Mouse (Mus musculus): Measurements from ENCODE around the gene Htatip2. TPM values are rescaled to one million over a fixed set of nuclear protein-coding genes. Genes with fewer than 3 reads are reported as not detected.

Htatip2 gene
- polyA plus RNA-seq, 1 experiment from 2014 or later: 3.2 TPM

GRCm38 (mm10) chr7:49778114-49778901 lies 19.4 kb downstream of the Htatip2 start, which contains the start of gene Prmt3:
TSS of gene Prmt3 (plus strand) at chr7:49778346.
- Histone ChIP-seq H3K4me1 (ENCODE audit: control insufficient read depth, insufficient read depth, low read length) (no peaks in the 10 kb centered on the region), H3K4me3 (ENCODE audit: low read depth, low read length) (peak within 1 kb of the TSS; percentile 66), H3K9me3 (ENCODE audit: control insufficient read depth, low read length) (no peaks in the 10 kb centered on the region), H3K27ac (ENCODE audit: low read depth, low read length) (peak within 1 kb of the TSS; percentile 65; the same call in 1 of the 2 replicates), H3K36me3 (ENCODE audit: control insufficient read depth, insufficient read depth, low read length) (0 out of 2 replicates have a peak, but pooled peaks cover 3% of the 10 kb centered on the region), H3K9ac (ENCODE audit: low read length) (peak within 1 kb of the TSS; percentile 80), H3K4me2 (ENCODE audit: low read depth) (peak within 1 kb of the TSS; percentile 80), H3K27me3 (ENCODE audit: control insufficient read depth, insufficient read depth, low read length) (no peaks in the 10 kb centered on the region)
- DNase-seq (ENCODE audit: low spot score): peak; percentile 99
- under 1% methylated on average over 77 of the region's 92 CpGs for WGBS
- ATAC-seq (ENCODE audit: insufficient read depth, low FRiP score, low TSS enrichment): peak; percentile 95

GRCm38 (mm10) chr7:49778904-49779615 lies 20.1 kb downstream of the Htatip2 start:
- H3K27ac ChIP-seq (ENCODE audit: low read depth, low read length): no peak overlapping the region
- peak; percentile 39 for DNase-seq (ENCODE audit: low spot score)

GRCm38 (mm10) chr7:49783017-49783416 lies 24.1 kb downstream of the Htatip2 start:
- no peaks in the 10 kb centered on the region for H3K9me3 ChIP-seq (ENCODE audit: control insufficient read depth, low read length)
- 0 out of 2 replicates have a peak, but pooled peaks cover 3% of the 10 kb centered on the region for H3K36me3 ChIP-seq (ENCODE audit: control insufficient read depth, insufficient read depth, low read length)
- no peaks in the 10 kb centered on the region for H3K4me1 ChIP-seq (ENCODE audit: control insufficient read depth, insufficient read depth, low read length)
- no peaks in the 10 kb centered on the region for H3K27me3 ChIP-seq (ENCODE audit: control insufficient read depth, insufficient read depth, low read length)
- H3K9ac ChIP-seq (ENCODE audit: low read length): no peak overlapping the region
- H3K4me2 ChIP-seq (ENCODE audit: low read depth): no peak overlapping the region
- ATAC-seq (ENCODE audit: insufficient read depth, low FRiP score, low TSS enrichment) (no peak), DNase-seq (ENCODE audit: low spot score) (no peak)
- H3K4me3 ChIP-seq (ENCODE audit: low read depth, low read length): no peak overlapping the region
- 95% methylated on average over 2 of the region's 2 CpGs for WGBS
- no peak overlapping the region for H3K27ac ChIP-seq (ENCODE audit: low read depth, low read length)

More at GRCm38 (mm10) chr7:49778904-49779615, 20.1 kb downstream of the Htatip2 start:
- peak overlapping the region; percentile 66 for H3K4me3 ChIP-seq (ENCODE audit: low read depth, low read length)
- H3K27me3 ChIP-seq (ENCODE audit: control insufficient read depth, insufficient read depth, low read length): no peaks in the 10 kb centered on the region
- H3K4me1 ChIP-seq (ENCODE audit: control insufficient read depth, insufficient read depth, low read length): no peaks in the 10 kb centered on the region
- peak overlapping the region; percentile 80 for H3K9ac ChIP-seq (ENCODE audit: low read length)
- H3K4me2 ChIP-seq (ENCODE audit: low read depth): peak overlapping the region; percentile 80
- WGBS: 73% methylated on average over 12 of the region's 12 CpGs
- 0 out of 2 replicates have a peak, but pooled peaks cover 3% of the 10 kb centered on the region for H3K36me3 ChIP-seq (ENCODE audit: control insufficient read depth, insufficient read depth, low read length)
- no peaks in the 10 kb centered on the region for H3K9me3 ChIP-seq (ENCODE audit: control insufficient read depth, low read length)
- peak; percentile 18; the same call in 1 of the 2 replicates for ATAC-seq (ENCODE audit: insufficient read depth, low FRiP score, low TSS enrichment)

- Histone ChIP-seq H3K4me2 (ENCODE audit: low read depth) (no peak overlapping the region), H3K4me3 (ENCODE audit: low read depth, low read length) (no peak overlapping the region), H3K9ac (ENCODE audit: low read length) (no peak overlapping the region), H3K27me3 (ENCODE audit: control insufficient read depth, insufficient read depth, low read length) (no peaks in the 10 kb centered on the region), H3K36me3 (ENCODE audit: control insufficient read depth, insufficient read depth, low read length) (0 out of 2 replicates have a peak, but pooled peaks cover 3% of the 10 kb centered on the region), H3K4me1 (ENCODE audit: control insufficient read depth, insufficient read depth, low read length) (no peaks in the 10 kb centered on the region), H3K27ac (ENCODE audit: low read depth, low read length) (no peak overlapping the region), H3K9me3 (ENCODE audit: control insufficient read depth, low read length) (no peaks in the 10 kb centered on the region)
- WGBS: 93% methylated on average over 7 of the region's 7 CpGs
- no peak for ATAC-seq (ENCODE audit: insufficient read depth, low FRiP score, low TSS enrichment)
- no peak for DNase-seq (ENCODE audit: low spot score)
Measured at GRCm38 (mm10) chr7:49785141-49785540, 26.2 kb downstream of the Htatip2 start.

- no peak overlapping the region for H3K4me2 ChIP-seq (ENCODE audit: low read depth)
- no peaks in the 10 kb centered on the region for H3K9me3 ChIP-seq (ENCODE audit: control insufficient read depth, low read length)
- H3K4me3 ChIP-seq (ENCODE audit: low read depth, low read length): no peak overlapping the region
- WGBS: 54% methylated on average over 12 of the region's 12 CpGs
- DNase-seq (ENCODE audit: low spot score): peak; percentile 82
- no peaks in the 10 kb centered on the region for H3K4me1 ChIP-seq (ENCODE audit: control insufficient read depth, insufficient read depth, low read length)
- H3K27me3 ChIP-seq (ENCODE audit: control insufficient read depth, insufficient read depth, low read length): no peaks in the 10 kb centered on the region
- H3K36me3 ChIP-seq (ENCODE audit: control insufficient read depth, insufficient read depth, low read length): 0 out of 2 replicates have a peak, but pooled peaks cover 3% of the 10 kb centered on the region
- ATAC-seq (ENCODE audit: insufficient read depth, low FRiP score, low TSS enrichment): peak; percentile 74
- no peak overlapping the region for H3K9ac ChIP-seq (ENCODE audit: low read length)
- H3K27ac ChIP-seq (ENCODE audit: low read depth, low read length): no peak overlapping the region
Measured at GRCm38 (mm10) chr7:49786618-49787382, 27.9 kb downstream of the Htatip2 start.

GRCm38 (mm10) chr7:49787383-49787645 lies 28.4 kb downstream of the Htatip2 start:
- DNase-seq (ENCODE audit: low spot score) (no peak), ATAC-seq (ENCODE audit: insufficient read depth, low FRiP score, low TSS enrichment) (no peak)
- Histone ChIP-seq H3K9ac (ENCODE audit: low read length) (no peak overlapping the region), H3K27me3 (ENCODE audit: control insufficient read depth, insufficient read depth, low read length) (no peaks in the 10 kb centered on the region), H3K36me3 (ENCODE audit: control insufficient read depth, insufficient read depth, low read length) (no peaks in the 10 kb centered on the region), H3K27ac (ENCODE audit: low read depth, low read length) (no peak overlapping the region), H3K4me2 (ENCODE audit: low read depth) (no peak overlapping the region), H3K4me3 (ENCODE audit: low read depth, low read length) (no peak overlapping the region), H3K4me1 (ENCODE audit: control insufficient read depth, insufficient read depth, low read length) (no peaks in the 10 kb centered on the region), H3K9me3 (ENCODE audit: control insufficient read depth, low read length) (no peaks in the 10 kb centered on the region)
- 94% methylated on average over 3 of the region's 3 CpGs for WGBS

- no peaks in the 10 kb centered on the region for H3K4me1 ChIP-seq (ENCODE audit: control insufficient read depth, insufficient read depth, low read length)
- no peaks in the 10 kb centered on the region for H3K9me3 ChIP-seq (ENCODE audit: control insufficient read depth, low read length)
- no peak overlapping the region for H3K9ac ChIP-seq (ENCODE audit: low read length)
- no peaks in the 10 kb centered on the region for H3K27me3 ChIP-seq (ENCODE audit: control insufficient read depth, insufficient read depth, low read length)
- WGBS: 86% methylated on average over 2 of the region's 2 CpGs
- no peak overlapping the region for H3K4me3 ChIP-seq (ENCODE audit: low read depth, low read length)
- no peaks in the 10 kb centered on the region for H3K36me3 ChIP-seq (ENCODE audit: control insufficient read depth, insufficient read depth, low read length)
- DNase-seq (ENCODE audit: low spot score): no peak
- H3K4me2 ChIP-seq (ENCODE audit: low read depth): no peak overlapping the region
- ATAC-seq (ENCODE audit: insufficient read depth, low FRiP score, low TSS enrichment): no peak
- no peak overlapping the region for H3K27ac ChIP-seq (ENCODE audit: low read depth, low read length)
Measured at GRCm38 (mm10) chr7:49794304-49794703, 35.4 kb downstream of the Htatip2 start.

GRCm38 (mm10) chr7:49797171-49797570 lies 38.3 kb downstream of the Htatip2 start:
- Histone ChIP-seq H3K27ac (ENCODE audit: low read depth, low read length) (no peak overlapping the region), H3K4me3 (ENCODE audit: low read depth, low read length) (no peak overlapping the region), H3K9me3 (ENCODE audit: control insufficient read depth, low read length) (no peaks in the 10 kb centered on the region), H3K36me3 (ENCODE audit: control insufficient read depth, insufficient read depth, low read length) (no peaks in the 10 kb centered on the region), H3K4me2 (ENCODE audit: low read depth) (no peak overlapping the region), H3K27me3 (ENCODE audit: control insufficient read depth, insufficient read depth, low read length) (no peaks in the 10 kb centered on the region), H3K9ac (ENCODE audit: low read length) (no peak overlapping the region), H3K4me1 (ENCODE audit: control insufficient read depth, insufficient read depth, low read length) (no peaks in the 10 kb centered on the region)
- no peak for DNase-seq (ENCODE audit: low spot score)
- 83% methylated on average over 1 of the region's 1 CpGs for WGBS
- ATAC-seq (ENCODE audit: insufficient read depth, low FRiP score, low TSS enrichment): no peak
